Mouse (Mus musculus) 3T3-L1 (cell line): ENCODE data around the gene Ttc36.
A peak's percentile ranks its signal among the peaks of the same experiment; 100 is the strongest.

Source experiments
- DNase-seq: peaks from one replicate; pipeline ENCODE4 v3.0.0-alpha.2; 2015; ENCODE audit warnings: low read depth, low spot score

Ttc36 gene

DNA sequence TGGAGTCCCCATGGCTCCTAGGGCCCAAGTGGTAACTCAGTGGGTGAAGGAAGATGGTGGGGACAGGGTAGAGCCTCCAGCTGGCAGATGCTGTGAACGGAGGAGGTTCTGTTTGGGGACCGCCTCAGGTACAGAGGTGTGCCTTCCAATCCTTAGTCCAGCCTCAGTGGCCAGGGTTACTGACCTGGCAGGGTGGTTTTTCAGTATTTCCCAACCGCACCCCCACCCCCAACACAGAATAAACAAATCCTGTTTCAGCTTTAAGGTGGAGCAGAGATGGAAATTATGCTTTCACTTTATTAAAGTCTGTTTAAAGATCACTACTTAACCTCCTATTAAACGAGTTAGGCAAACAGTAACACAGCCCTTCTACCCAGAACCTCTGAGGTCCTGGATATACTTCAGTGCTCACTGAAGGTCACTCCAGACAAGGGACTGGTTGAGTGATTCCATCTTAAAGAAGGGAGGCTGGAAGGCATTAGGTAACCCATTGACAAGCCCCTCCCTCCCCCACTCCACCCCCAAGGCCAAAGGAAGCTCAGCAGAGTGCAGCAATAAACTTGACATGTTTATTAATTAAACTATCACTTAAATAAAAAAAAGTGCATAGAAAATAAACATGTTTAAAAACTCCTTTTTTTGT lies at the start of gene Ttc36:
Ttc36 (minus strand) TSS at position 265 of the 643 bp plus-strand sequence.
- DNase-seq, result no peak

DNA sequence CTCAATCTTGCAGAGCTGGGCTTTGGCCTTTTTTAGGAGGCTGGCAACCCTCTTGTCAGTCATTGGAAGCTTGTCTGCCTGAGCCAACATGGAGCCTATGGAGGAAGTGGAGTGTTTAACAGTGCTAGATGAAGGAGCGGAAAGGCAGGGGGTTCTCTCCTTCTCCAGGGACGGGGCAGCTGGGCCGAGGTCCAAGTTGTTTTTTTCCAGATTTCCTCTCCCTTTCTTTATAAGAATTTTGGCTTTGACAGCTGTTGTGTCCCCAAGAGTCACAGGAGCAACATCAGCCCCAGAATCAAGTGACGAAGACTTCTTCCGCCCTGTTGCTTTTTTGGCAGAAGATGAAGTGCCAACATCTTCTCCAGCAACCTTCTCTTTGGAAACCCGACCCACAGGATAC lies 44.6 kb upstream of the Ttc36 start:
- no peak for DNase-seq

DNA sequence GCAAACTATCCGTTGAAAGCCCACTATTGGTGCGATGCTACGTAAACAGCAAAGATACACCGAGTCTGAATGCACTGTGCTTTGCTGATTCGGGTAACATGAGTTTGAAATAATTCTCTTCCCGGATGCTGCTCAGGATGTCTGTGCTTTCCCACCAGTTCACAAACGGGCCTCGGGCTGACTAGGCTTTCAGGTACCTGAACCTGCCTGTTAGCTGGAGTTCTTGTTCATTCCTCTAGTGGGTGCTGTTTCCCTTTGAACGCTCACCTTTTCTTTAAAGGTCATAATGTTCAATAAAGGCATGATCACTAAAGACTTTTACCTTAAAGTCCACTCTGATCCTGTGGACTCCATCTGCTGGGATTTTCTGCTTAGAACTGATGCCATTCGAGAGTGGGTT lies 38.4 kb upstream of the Ttc36 start:
- DNase-seq, result peak; percentile 32

DNA sequence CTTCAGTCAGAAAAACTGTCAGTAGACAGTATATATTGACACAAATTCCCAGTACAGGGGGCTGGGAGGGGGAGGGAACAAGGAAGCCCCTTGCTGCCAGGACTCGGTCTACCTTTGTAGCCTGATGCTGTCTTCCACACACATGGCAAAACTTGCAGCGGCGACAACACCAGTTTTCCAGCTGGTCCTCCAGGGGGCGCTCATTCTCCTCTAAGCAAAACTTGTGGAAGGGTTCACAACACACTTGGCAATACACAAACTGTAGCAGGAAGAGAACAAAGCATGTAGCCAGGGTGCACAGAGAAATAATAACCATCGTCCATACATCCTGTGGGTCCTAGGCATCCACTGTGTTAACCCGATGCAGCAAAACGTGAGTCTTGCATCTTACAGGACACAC lies 33.6 kb upstream of the Ttc36 start:
- peak; percentile 85 for DNase-seq

DNA sequence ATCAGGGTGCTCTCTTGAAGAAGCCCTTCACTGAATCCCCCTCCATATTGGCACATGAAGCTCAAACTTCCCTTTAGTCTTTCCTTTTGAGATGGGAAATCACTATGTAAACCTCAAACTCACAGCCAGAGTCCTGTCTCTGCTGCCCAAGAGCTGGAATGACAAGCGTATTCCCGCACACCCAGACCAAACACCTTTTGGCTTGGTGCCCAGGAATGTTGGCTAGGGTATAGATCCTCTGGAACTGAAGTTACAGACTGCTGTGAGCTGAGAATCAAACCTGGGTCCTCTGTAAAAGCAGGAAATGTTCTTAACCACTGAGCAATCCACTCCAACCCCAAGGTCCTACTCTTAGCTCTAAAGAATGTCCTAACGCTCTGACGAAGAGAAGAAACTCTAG lies 29.5 kb upstream of the Ttc36 start:
- peak; percentile 59 for DNase-seq

DNA sequence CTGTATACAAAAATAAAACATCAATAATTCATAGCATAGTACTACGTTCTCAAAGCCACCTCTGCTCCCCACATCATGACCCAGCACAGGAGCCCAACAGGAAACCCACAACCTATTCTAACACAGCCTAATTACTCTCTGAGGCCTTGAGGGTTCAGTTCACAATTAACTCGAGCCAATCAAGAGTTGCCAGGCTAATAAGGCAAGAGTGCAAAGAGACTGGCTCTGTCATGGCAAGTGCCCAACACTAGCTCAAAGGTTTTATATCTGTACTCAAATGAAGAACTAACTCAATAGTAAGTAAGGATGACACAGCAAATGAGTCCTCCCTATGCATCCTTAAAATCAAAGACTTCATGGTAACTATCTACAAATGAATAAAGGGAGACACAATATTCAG lies 27.6 kb upstream of the Ttc36 start:
- DNase-seq, result no peak

DNA sequence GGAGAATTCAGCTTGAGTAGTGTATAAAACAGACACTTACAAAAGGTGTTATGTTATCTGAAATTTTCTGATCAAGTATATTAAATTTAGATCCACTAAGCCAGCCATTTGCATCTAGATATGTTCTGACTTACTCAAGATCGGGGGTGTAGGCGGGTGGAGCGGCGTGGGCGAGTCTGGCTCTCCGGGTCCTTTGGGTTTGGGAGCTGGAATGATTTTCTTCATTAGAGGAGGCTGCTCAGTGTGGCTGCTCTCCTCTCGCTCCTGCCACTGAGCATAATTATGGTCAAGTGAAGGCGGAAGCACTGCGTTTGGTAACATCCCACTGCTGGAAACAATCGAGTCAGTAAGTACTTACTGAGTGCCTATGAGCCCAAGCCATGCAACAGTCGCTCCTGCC lies 26.1 kb upstream of the Ttc36 start:
- DNase-seq, result no peak

DNA sequence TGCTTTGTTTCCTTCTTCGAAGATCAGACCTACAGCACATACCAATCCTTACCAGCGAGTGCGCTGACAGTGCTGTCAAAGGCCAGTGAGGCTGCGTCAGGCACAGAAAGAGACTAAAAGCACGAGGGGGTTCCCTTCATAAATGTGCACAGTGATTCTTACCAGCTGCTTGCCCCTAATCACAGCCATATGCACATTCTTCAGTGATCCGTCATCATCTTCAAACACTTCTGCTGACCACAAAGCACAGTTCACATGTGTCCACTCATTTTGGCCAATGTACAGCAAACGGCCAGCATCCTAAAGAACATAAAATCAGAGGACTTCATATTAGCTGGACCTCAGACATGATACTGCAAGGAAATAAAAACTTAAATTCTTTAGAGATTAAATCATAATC lies 23.8 kb upstream of the Ttc36 start:
- peak; percentile 93 for DNase-seq

DNA sequence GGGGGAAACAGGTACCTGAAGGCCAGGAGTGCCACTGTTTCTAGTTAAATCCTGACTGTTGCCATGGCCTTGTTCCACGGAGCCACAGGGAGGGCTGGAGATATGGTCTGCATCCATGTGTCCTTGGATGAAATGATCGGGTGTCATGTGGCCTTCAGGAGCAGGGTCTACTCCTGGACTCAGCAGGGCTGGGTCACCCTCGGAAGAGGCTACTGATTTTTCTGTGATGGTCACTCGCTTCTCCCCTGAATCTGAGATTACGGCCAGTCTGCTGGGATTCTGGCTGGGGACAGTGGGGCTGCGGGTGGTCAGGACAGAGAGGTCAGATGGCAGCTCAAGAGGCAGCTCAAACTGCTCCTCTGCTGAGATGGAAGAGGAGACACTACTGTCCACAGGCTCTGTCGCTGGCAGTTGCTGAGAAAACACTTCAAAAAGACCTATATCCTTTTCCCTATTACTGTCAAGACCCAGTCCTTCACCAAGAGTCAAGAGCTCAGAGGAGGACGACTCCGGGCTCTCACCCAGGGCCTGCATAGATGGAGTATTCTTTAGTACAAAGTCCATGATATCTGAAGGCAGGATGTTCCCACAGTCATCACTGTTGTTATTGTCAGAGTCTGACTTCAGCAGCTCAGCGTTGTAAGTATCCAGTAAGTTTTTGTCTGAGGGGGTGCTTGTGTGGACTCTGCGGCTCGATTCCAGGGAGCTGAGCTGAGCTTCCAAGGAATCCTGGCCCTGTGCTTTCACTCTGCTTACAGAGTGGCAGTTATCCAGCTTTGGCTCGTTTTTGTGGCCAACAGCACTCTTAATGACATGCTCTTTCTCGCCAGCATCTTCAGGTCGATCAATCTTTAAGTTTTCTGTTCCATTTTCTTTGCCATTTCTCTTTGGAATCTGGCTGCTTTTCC lies 17.3 kb upstream of the Ttc36 start:
- no peak for DNase-seq

DNA sequence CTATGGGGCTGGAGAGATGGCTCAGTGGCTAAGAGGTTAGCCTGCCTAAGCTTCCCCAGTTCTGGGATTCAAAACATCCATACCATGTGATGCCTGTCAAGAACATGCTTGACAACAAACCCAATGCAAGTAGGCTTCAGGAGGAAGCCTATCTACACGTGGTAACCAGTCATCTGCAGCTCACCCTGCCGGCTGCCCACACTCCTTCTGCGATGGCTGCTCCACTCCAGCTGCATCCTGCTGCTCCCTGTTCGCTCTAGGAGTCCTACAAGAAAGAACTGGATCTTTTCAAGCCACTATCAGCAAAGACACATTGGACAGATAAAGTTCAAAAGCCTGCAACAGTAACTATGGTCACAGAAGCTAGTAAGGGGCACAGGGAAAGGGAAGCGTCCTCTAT lies 14.7 kb upstream of the Ttc36 start:
- DNase-seq, result no peak

DNA sequence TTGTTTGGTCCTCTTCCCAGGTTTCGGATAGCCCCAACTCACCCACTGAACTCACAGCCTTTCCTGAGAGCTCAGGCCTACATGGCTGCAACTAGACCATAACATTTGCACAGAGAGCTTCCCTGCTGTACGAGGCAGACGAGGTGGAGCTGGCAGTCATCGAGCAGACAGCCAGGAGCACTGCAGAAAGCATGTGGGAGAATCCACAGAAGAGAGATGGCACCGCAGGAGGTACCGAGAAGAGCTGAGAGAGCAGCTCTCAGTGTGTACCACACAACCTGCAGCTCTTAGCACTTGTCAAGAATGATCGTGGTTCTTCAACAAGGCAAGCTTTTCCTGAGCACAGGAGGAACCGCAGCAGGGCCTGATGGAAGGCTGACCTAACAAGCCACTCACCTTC lies 11.3 kb upstream of the Ttc36 start:
- DNase-seq, result no peak

DNA sequence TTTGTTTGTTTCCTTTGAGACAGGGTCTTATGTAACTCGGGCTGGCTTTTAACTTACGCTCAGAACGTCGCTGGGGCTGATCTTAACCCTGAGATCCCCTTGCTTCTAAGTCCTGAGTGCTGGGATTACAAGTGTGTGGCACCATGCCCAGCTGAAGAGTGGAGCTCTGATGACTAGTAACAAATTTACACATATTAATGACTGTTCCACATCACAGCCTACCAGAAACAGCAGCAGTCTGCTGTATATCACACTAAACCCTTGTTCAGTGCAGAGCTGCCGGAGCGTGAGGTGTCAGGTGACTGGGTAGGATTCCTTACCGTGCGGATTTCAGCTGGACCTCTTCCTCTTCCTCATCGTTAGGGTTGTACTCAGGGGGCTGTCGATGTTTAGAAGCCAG lies 7.4 kb upstream of the Ttc36 start:
- DNase-seq, result no peak

DNA sequence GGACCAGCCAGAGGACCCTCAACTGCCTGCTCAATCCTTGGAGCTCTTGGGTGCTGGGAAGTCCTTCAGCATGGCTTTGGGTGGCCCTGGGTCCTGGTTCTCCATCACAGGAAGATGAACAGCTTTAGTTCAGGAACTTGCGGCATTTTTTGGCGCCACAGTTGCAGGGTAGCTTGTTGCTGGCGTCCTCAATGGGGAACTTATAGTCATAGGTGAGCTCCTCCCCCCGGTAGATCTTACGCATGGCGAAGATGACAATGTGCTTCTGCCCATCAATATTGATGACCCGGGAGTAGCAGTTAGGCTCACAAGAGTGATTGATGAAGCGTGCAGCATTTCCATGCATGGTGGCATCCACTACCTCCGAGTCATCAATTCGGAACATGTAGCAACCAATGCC lies 4.9 kb upstream of the Ttc36 start:
- no peak for DNase-seq

DNA sequence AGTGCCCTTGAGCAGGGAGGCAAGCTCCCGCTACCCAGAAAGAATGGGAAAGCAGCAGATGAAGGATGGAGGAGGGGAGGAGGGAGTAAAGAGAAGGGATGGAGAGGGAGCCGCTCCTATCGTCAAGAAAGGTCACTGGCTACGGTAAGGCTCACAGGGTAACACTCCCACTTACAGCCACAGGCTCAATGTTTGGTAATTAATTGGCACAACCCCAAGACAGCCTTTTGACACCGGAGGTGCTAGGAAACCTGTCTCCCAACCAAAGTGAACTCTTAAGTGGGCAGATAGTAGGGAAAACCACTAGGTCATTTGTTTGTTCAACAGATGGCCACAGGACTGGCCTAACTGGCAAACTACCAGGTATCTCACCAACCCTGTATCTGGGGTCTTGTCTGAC lies 4.3 kb upstream of the Ttc36 start:
- DNase-seq, result no peak

DNA sequence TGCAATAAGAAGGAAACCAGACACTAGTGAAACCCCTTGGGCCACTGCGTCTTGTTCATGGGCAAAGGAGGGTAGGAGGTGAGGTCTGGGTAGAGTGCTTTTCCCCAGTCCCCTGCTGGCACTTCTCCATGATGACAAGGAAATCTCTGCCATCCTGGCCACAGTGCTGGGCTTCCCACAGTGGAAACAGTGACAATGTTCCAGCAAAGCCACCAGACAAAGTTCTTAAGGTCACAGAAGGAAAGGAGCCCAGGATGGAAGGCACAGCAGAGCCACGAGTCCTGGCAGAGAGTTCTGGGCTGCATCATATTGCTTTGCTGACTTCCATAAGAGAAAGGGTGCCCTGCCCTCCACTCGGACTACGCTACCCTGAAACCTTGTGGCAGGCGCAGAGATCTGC lies 2.7 kb upstream of the Ttc36 start:
- DNase-seq, result no peak

DNA sequence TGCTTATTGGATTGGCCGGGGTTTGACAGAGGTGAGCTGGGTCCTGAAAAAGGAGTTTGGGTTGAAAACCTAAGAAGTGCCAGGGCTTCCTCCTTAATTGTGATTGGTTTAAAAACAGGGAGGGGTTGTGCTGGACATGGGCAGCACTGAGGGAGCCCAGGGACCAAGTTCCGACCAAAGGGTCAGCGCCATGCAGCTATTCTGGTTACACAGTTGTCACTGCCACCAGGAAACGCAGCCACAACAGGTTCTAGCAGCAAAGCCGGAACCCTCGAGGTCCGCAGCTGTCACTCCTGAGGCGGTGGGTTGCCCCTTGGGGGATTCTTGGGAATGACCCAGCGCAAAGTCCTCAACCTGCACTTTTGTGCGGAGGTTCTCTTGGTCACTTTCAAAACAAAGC lies 1.8 kb upstream of the Ttc36 start:
- DNase-seq, result no peak

DNA sequence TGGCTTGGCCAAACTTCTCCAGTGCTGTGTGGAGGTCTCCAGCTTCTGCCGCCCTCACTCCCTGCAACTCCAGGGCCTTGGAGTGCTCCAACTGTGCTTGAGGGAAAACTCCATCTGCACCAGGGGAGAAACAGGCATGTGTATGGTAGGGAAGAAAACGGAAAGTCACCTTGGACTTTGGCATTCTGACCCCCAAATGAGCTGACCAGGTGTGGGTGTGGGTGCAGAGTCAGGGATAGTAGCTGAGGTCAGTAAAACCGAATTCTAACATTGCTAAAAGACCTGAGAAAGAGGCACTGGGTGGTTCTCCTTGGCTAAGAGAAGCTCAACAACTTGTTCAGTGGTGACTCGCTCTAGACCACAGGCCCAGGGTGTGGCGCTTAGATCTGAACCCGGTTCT lies 1.2 kb downstream of the Ttc36 start:
- DNase-seq, result peak; percentile 54

DNA sequence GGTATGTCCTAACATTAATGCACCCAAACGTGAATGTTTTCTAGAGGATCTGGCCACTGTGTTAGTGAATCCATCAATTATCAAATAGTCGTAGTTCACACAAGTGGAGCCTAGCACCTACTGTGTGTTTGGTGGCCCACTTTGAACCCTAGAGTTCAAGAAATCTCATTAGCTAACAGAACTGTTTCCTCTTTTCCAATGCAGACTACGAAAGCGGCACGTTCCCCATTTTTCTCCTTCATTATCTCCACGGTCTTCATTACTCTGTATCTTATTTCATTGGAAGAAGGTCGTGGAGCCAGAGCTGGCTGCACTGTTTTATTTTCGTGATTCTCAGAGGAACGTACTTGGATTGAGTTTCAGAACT lies 2.9 kb downstream of the Ttc36 start:
- DNase-seq, result no peak

DNA sequence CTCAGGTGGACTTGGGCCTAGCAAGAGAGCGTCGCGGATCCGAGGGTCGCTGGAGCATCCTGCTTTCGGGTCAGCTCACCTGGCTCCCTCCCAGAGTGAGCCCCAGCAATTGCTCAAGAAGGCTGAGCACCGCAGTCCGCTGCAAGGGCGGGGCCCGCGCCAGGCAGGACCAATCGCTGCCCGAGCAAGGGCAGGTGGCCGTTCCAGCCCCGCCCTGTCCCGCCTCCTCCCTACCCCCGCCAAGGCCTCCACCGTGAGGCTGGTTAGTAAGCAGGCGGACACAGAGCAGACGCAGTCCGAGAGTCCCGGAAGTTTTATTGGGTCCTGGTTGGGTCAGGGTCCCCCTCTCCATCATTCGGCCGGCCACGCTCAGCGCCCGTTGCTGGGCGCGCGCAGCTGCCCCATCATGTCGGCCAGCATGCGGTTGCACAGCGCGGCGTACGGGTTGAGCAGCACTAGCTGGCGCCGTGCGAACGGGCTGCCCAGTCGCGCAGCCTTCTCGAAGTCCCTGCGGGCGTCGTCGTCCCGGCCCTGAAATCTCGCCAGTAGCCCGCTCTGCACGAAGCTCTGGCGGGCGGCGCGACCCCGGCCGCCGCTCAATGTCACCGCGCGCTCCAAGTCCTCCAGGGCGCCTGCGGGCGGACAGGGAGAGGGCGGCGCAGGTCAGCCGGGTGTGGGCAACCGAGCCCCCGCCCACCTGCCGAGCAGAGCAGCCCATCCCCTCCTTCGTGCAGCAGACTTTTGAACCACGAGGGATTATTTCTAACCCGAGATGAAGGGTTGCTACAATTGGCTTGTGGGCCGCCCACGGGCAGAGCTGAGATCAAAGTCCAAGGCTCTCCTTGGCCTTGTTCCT lies 3.5 kb downstream of the Ttc36 start, which contains the start of gene Tmem25:
Tmem25 (minus strand) TSS at position 206 of the 856 bp plus-strand sequence.
- no peak for DNase-seq

DNA sequence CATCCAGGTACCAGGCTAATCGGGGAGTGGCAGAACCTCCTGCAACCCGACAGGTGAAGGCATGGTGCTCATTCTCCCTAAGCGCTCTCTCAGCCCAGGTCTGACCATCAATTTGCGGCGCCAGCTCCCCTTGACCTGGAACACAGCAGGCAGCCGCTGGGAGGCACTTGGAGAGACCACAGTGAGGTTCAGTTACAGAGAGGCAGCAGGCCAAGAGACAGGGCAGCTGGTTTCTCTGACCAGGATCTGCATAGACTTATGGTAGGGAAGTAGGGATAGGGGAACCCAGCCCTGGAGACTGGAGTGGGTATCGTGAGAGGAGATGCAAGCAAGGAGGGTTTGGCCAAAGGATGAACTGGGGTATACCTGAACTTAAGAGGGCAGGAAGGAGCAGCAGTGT lies 4.6 kb downstream of the Ttc36 start:
- DNase-seq, result no peak

DNA sequence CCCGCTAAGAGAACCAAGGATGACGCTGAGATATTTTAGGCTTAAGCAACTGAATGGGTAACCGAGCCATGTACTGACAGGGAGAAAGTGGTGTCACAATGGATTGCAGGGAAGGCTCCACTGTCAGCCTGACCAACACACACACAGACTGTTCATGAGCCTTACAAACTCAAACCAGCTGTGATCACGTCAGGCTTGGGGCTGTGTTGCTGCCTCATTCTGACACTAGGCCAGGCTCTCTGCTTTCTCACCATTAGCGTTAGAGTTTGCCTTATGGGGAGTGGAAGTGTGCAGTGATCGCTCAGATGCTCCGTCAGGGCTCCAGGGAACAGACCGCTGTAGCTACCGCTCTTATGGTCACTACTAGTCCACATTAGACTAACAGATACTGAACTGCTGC lies 10.0 kb downstream of the Ttc36 start:
- no peak for DNase-seq
